10 mouse cellular contexts compared by ENCODE assay signal in genomic region chr10:70152190-70152743, GRCm38 (mm10). TPM values are rescaled to one million over a fixed set of nuclear protein-coding genes. Genes with fewer than 3 reads are reported as not detected.
DNase-seq lines count a peak whose midpoint lies in the region; ATAC-seq and TF ChIP-seq lines count a peak whose summit lies in the region.
"Had no signal": no experiment of that assay in that cellular context is flagged by ENCODE, and none has a peak within 500 bp of the region (broad histone marks: within the 10 kb centered on the region; RNA-seq: fewer than 3 reads in every experiment).

No protein-coding gene starts in this region.

- no peaks in the 10 kb centered on the region for H3K36me3 ChIP-seq in kidney, adult 2 months (ENCODE audit: control insufficient read depth, insufficient read depth, low read length)
- H3K36me3 ChIP-seq in kidney, postnatal 0 days (ENCODE audit: insufficient read depth, low read length): peaks cover 26% of the 10 kb centered on the region
- peaks cover 24% of the 10 kb centered on the region for H3K36me3 ChIP-seq in midbrain, postnatal 0 days (ENCODE audit: insufficient read depth, low read length)

- no peak overlapping the region for H3K27ac ChIP-seq in kidney, adult 2 months (ENCODE audit: insufficient read depth, low read depth, low read length)
- H3K27ac ChIP-seq in kidney, postnatal 0 days: 0 out of 2 replicates have a peak overlapping the region, but pooled peaks have one; percentile 31
- H3K27ac ChIP-seq in midbrain, postnatal 0 days (ENCODE audit: low read depth, low read length): peak overlapping the region; percentile 38; the same call in 1 of the 2 replicates
- H3K27ac ChIP-seq: forebrain, embryonic 15.5 days had no signal

- WGBS in kidney, adult 2 months: 55% methylated on average over 12 of the region's 12 CpGs
- 35% methylated on average over 12 of the region's 12 CpGs for WGBS in kidney, postnatal 0 days
- 50% methylated on average over 12 of the region's 12 CpGs for WGBS in midbrain, postnatal 0 days

- H3K27me3 ChIP-seq in kidney, adult 2 months (replicated peaks; ENCODE audit: control insufficient read depth, insufficient read depth, low read length): no peaks in the 10 kb centered on the region
- no peaks in the 10 kb centered on the region for H3K27me3 ChIP-seq in kidney, postnatal 0 days (ENCODE audit: insufficient read depth, low read length)
- H3K27me3 ChIP-seq in midbrain, postnatal 0 days (ENCODE audit: insufficient read depth, low read length): no peaks in the 10 kb centered on the region
- H3K27me3 ChIP-seq: forebrain, embryonic 15.5 days had no signal

- TF ChIP-seq CTCF in kidney, adult 2 months (conservative IDR thresholded peaks at IDR 0.05; ENCODE audit: insufficient read depth, insufficient read length, low read depth, low read length): no peak
- TF ChIP-seq CTCF in kidney, postnatal 0 days (IDR thresholded peaks at IDR 0.05; ENCODE audit: low read depth): no peak
- no peak for TF ChIP-seq CTCF in midbrain, postnatal 0 days (IDR thresholded peaks at IDR 0.05)

- no peaks in the 10 kb centered on the region for H3K9me3 ChIP-seq in kidney, postnatal 0 days (replicated peaks; ENCODE audit: low read length)
- no peaks in the 10 kb centered on the region for H3K9me3 ChIP-seq in midbrain, postnatal 0 days (ENCODE audit: low read length)
- H3K9me3 ChIP-seq: forebrain, embryonic 15.5 days had no signal

- H3K4me3 ChIP-seq in kidney, adult 2 months (ENCODE audit: insufficient read depth, low read depth, low read length): no peak overlapping the region
- no peak overlapping the region for H3K4me3 ChIP-seq in kidney, postnatal 0 days (replicated peaks; ENCODE audit: low read depth, low read length)
- H3K4me3 ChIP-seq in midbrain, postnatal 0 days (ENCODE audit: low read depth, low read length): no peak overlapping the region
- H3K4me3 ChIP-seq: forebrain, embryonic 15.5 days had no signal

- peak; percentile 20; the same call in 1 of the 2 replicates for ATAC-seq in granulocyte monocyte progenitor cell, adult 5-6 weeks (replicated peaks; ENCODE audit: poor library complexity, severe bottlenecking)
- no peak for ATAC-seq in kidney, postnatal 0 days (replicated peaks; ENCODE audit: low FRiP score, low read depth)
- ATAC-seq in midbrain, postnatal 0 days (ENCODE audit: low FRiP score): no peak
- no peak for ATAC-seq in erythroid progenitor cell, adult 5-6 weeks (replicated peaks; ENCODE audit: low FRiP score, poor library complexity, severe bottlenecking)
- ATAC-seq: forebrain, embryonic 15.5 days had no signal

- no peak for TF ChIP-seq POLR2A in kidney, adult 2 months (IDR thresholded peaks at IDR 0.05; ENCODE audit: low read depth, low read length)

- no peak overlapping the region for H3K9ac ChIP-seq in kidney, postnatal 0 days (ENCODE audit: low read depth, low read length)
- H3K9ac ChIP-seq in midbrain, postnatal 0 days (replicated peaks; ENCODE audit: low read length, poor library complexity, severe bottlenecking): no peak overlapping the region
- H3K9ac ChIP-seq: forebrain, embryonic 15.5 days had no signal

- H3K4me1 ChIP-seq in kidney, adult 2 months (ENCODE audit: control insufficient read depth, insufficient read depth, low read length): peaks cover 7% of the 10 kb centered on the region
- H3K4me1 ChIP-seq in kidney, postnatal 0 days (replicated peaks; ENCODE audit: insufficient read depth, low read length): peaks cover 8% of the 10 kb centered on the region; the same call in 1 of the 2 replicates
- peaks cover 3% of the 10 kb centered on the region; the same call in 1 of the 2 replicates for H3K4me1 ChIP-seq in midbrain, postnatal 0 days (ENCODE audit: insufficient read depth, low read length)
- H3K4me1 ChIP-seq: forebrain, embryonic 15.5 days had no signal

- no peak overlapping the region for H3K4me2 ChIP-seq in kidney, postnatal 0 days (ENCODE audit: low read length)
- H3K4me2 ChIP-seq in midbrain, postnatal 0 days (ENCODE audit: low read depth, low read length, poor library complexity, severe bottlenecking): no peak overlapping the region
- H3K4me2 ChIP-seq: forebrain, embryonic 15.5 days had no signal

- peak; percentile 52 for DNase-seq in kidney, adult 2 months
- no peak for DNase-seq in kidney, adult 18-20 months
- DNase-seq in kidney, postnatal 0 days (ENCODE audit: low spot score): peak; percentile 65
- no peak for DNase-seq in midbrain, postnatal 0 days (ENCODE audit: low spot score)
- no peak for DNase-seq in frontal cortex, postnatal 10 days (ENCODE audit: low spot score in 2 of 2)
- no peak for DNase-seq in Muller cell, postnatal 12 days (ENCODE audit: inconsistent ontology term)
- DNase-seq: right cerebral cortex, postnatal 4 days had no signal

RNA-seq across cellular contexts. Expression of gene Mrln, which starts 52.2 kb away (rescaled TPM):
- polyA plus RNA-seq in kidney, adult 2 months (2012; rRNA removed): 1.0 and 2.5 TPM in 2 replicates
- not detected in 2 replicates for total RNA-seq in granulocyte monocyte progenitor cell, adult 5-6 weeks (2014; fragmentation: Nextera tagmentation)
- not detected in 2 replicates for total RNA-seq in granulocyte monocyte progenitor cell, adult 5-6 weeks (2017)
- 6.0 and 9.8 TPM in 2 replicates for polyA plus RNA-seq in kidney, postnatal 0 days (2015; fragmentation: Nextera tagmentation; extraction: Ambion mirVana)
- 1.9 TPM in 1 of 2 replicates, not detected in the other for total RNA-seq in midbrain, postnatal 0 days (2014; rRNA removed)
- polyA plus RNA-seq in midbrain, postnatal 0 days (2015; fragmentation: Nextera tagmentation; extraction: Ambion mirVana): 1.3 and 1.5 TPM in 2 replicates
- total RNA-seq in erythroid progenitor cell, adult 5-6 weeks (2015; ENCODE audit: low replicate concordance): not detected in 2 replicates
- total RNA-seq in erythroid progenitor cell, adult 5-6 weeks (2017; ENCODE audit: low replicate concordance): not detected in 2 replicates

RNA-seq across cellular contexts. Expression of gene Ccdc6, which starts 55.3 kb away (rescaled TPM):
- polyA plus RNA-seq in kidney, adult 2 months (2012; rRNA removed): 33.9 and 37.0 TPM in 2 replicates
- total RNA-seq in granulocyte monocyte progenitor cell, adult 5-6 weeks (2014; fragmentation: Nextera tagmentation): 28.6 and 33.8 TPM in 2 replicates
- 17.7 and 18.8 TPM in 2 replicates for total RNA-seq in granulocyte monocyte progenitor cell, adult 5-6 weeks (2017)
- 16.6 and 18.5 TPM in 2 replicates for polyA plus RNA-seq in kidney, postnatal 0 days (2015; fragmentation: Nextera tagmentation; extraction: Ambion mirVana)
- total RNA-seq in midbrain, postnatal 0 days (2014; rRNA removed): 43.7 and 45.5 TPM in 2 replicates
- 26.6 and 28.0 TPM in 2 replicates for polyA plus RNA-seq in midbrain, postnatal 0 days (2015; fragmentation: Nextera tagmentation; extraction: Ambion mirVana)
- total RNA-seq in erythroid progenitor cell, adult 5-6 weeks (2015; ENCODE audit: low replicate concordance): 25.2 and 45.0 TPM in 2 replicates
- total RNA-seq in erythroid progenitor cell, adult 5-6 weeks (2017; ENCODE audit: low replicate concordance): 46.6 and 61.2 TPM in 2 replicates

Comparison
In these comparisons a context has a peak if more than half of its experiments do, and no peak if none do; other contexts are left out.
1. DNase-seq: peak in kidney, adult 2 months (single experiment) and kidney, postnatal 0 days (single experiment); none in kidney, adult 18-20 months (single experiment), midbrain, postnatal 0 days (single experiment), frontal cortex, postnatal 10 days (0 of 2) and Muller cell, postnatal 12 days (single experiment).